Mouse (Mus musculus): ENCODE measurements around the gene Aicda. TPM values are rescaled to one million over a fixed set of nuclear protein-coding genes. Genes with fewer than 3 reads are reported as not detected.

Aicda gene
- polyA plus RNA-seq (2017; shearing (Covaris generic)): not detected

GRCm38 (mm10) chr6:122553606-122554005 is at the start of gene Aicda:
Aicda (plus strand) TSS chr6:122553801.

GRCm38 (mm10) chr6:122505545-122505944 is 48.1 kb upstream of the Aicda start, which contains the start of gene Mfap5:
Mfap5 (plus strand) TSS chr6:122505845.

GRCm38 (mm10) chr6:122602242-122602991 is 48.8 kb downstream of the Aicda start, which contains the start of gene Apobec1:
Apobec1 (minus strand) TSS chr6:122602444.

GRCm38 (mm10) chr6:122609771-122610170 is 56.2 kb downstream of the Aicda start, which contains the start of gene Gdf3:
Gdf3 (minus strand) TSS chr6:122610087.

Other genes with a start within 250 kb of the Aicda start
- 158 TPM for gene M6pr, start 245.1 kb upstream of the Aicda start, polyA plus RNA-seq (2017; shearing (Covaris generic))
- gene Phc1, start 213.2 kb upstream of the Aicda start, polyA plus RNA-seq (2017; shearing (Covaris generic)): 17.2 TPM
- not detected for gene Rimklb, start 55.0 kb upstream of the Aicda start, polyA plus RNA-seq (2017; shearing (Covaris generic))
- gene Mfap5, start 48.0 kb upstream of the Aicda start, polyA plus RNA-seq (2017; shearing (Covaris generic)): not detected
- gene Apobec1, start 48.6 kb downstream of the Aicda start, polyA plus RNA-seq (2017; shearing (Covaris generic)): 5.8 TPM
- gene Gdf3, start 56.3 kb downstream of the Aicda start, polyA plus RNA-seq (2017; shearing (Covaris generic)): not detected
- not detected for gene Dppa3, start 72.6 kb downstream of the Aicda start, polyA plus RNA-seq (2017; shearing (Covaris generic))
- gene Nanog, start 153.7 kb downstream of the Aicda start, polyA plus RNA-seq (2017; shearing (Covaris generic)): not detected
- 29.8 TPM for gene Slc2a3, start 247.8 kb downstream of the Aicda start, polyA plus RNA-seq (2017; shearing (Covaris generic))